Comparison of ENCODE assay signal across 9 mouse cellular contexts in the genomic region with DNA sequence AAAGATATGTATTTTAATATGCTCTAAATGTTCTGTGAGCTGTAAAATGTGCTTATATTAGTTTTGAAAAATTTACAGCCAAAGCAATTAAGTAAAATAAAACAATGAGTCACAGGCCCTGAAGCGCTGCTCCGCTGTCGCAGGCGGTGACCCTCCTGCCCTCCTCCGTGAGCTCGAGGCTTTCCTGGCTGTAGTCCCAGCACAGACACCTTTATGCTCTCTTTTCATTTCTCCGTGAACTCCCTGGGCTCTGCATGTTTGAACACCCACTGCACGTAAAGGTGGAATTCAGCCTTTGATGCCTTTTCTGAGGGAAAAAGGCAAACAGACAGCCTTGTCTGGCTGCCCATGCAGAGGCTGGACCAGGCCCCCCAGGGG. TPM values are rescaled to one million over a fixed set of nuclear protein-coding genes. Genes with fewer than 3 reads are reported as not detected.
DNase-seq lines count a peak whose midpoint lies in the region; ATAC-seq lines count a peak whose summit lies in the region.
"Had no signal": no experiment of that assay in that cellular context is flagged by ENCODE, and none has a peak within 500 bp of the region (broad histone marks: within the 10 kb centered on the region; RNA-seq: fewer than 3 reads in every experiment).

No protein-coding gene starts in this region.

- DNase-seq in kidney, postnatal 14 days = peak; percentile 14
- no peak for DNase-seq in lung, adult 18-20 months
- DNase-seq in T-cell, adult 2 months (ENCODE audit: low spot score) = no peak
- DNase-seq: lung, adult 2 months had no signal

- H3K4me2 ChIP-seq in kidney, embryonic 14.5 days (replicated peaks; ENCODE audit: low read depth, low read length) = no peak overlapping the region
- H3K4me2 ChIP-seq in embryonic facial prominence, embryonic 15.5 days (replicated peaks) = no peak overlapping the region
- no peak overlapping the region for H3K4me2 ChIP-seq in intestine, embryonic 16.5 days (ENCODE audit: low read depth, low read length)
- no peak overlapping the region for H3K4me2 ChIP-seq in stomach, embryonic 15.5 days

- no peaks in the 10 kb centered on the region for H3K9me3 ChIP-seq in kidney, embryonic 14.5 days (ENCODE audit: control insufficient read depth, low read length)
- no peaks in the 10 kb centered on the region for H3K9me3 ChIP-seq in embryonic facial prominence, embryonic 15.5 days (replicated peaks)
- H3K9me3 ChIP-seq in intestine, embryonic 16.5 days (ENCODE audit: control insufficient read depth, low read length) = no peaks in the 10 kb centered on the region
- H3K9me3 ChIP-seq in stomach, embryonic 15.5 days = no peaks in the 10 kb centered on the region

- no peak overlapping the region for H3K9ac ChIP-seq in kidney, embryonic 14.5 days (ENCODE audit: low read depth, low read length)
- no peak overlapping the region for H3K9ac ChIP-seq in embryonic facial prominence, embryonic 15.5 days
- peak overlapping the region; percentile 47 for H3K9ac ChIP-seq in intestine, embryonic 16.5 days (ENCODE audit: low read depth, low read length)
- H3K9ac ChIP-seq in stomach, embryonic 15.5 days = no peak overlapping the region

- no peak for ATAC-seq in kidney, embryonic 14.5 days (ENCODE audit: low FRiP score, low TSS enrichment)
- no peak for ATAC-seq in embryonic facial prominence, embryonic 15.5 days (ENCODE audit: insufficient number of reproducible peaks, low FRiP score, low TSS enrichment, low read depth)
- ATAC-seq in intestine, embryonic 16.5 days = no peak
- no peak for ATAC-seq in stomach, embryonic 15.5 days (ENCODE audit: insufficient read depth, low FRiP score, low read depth)

- no peaks in the 10 kb centered on the region for H3K36me3 ChIP-seq in kidney, embryonic 14.5 days (ENCODE audit: control insufficient read depth, insufficient read depth, low read length)
- H3K36me3 ChIP-seq in embryonic facial prominence, embryonic 15.5 days = no peaks in the 10 kb centered on the region
- H3K36me3 ChIP-seq in intestine, embryonic 16.5 days (ENCODE audit: control insufficient read depth, insufficient read depth, low read length) = no peaks in the 10 kb centered on the region
- no peaks in the 10 kb centered on the region for H3K36me3 ChIP-seq in stomach, embryonic 15.5 days

- WGBS in kidney, embryonic 14.5 days = 43% methylated on average over 8 of the region's 8 CpGs
- 22% methylated on average over 8 of the region's 8 CpGs for WGBS in embryonic facial prominence, embryonic 15.5 days
- 29% methylated on average over 8 of the region's 8 CpGs for WGBS in intestine, embryonic 16.5 days
- 35% methylated on average over 8 of the region's 8 CpGs for WGBS in stomach, embryonic 15.5 days

- H3K27me3 ChIP-seq in kidney, embryonic 14.5 days (ENCODE audit: control insufficient read depth, insufficient read depth, low read length) = no peaks in the 10 kb centered on the region
- peaks cover 19% of the 10 kb centered on the region for H3K27me3 ChIP-seq in embryonic facial prominence, embryonic 15.5 days
- H3K27me3 ChIP-seq in intestine, embryonic 16.5 days (replicated peaks; ENCODE audit: control insufficient read depth, insufficient read depth, low read length) = no peaks in the 10 kb centered on the region
- no peaks in the 10 kb centered on the region for H3K27me3 ChIP-seq in stomach, embryonic 15.5 days (replicated peaks)

- H3K27ac ChIP-seq in kidney, embryonic 14.5 days (ENCODE audit: low read depth, low read length) = no peak overlapping the region
- H3K27ac ChIP-seq in embryonic facial prominence, embryonic 15.5 days (replicated peaks) = 0 out of 2 replicates have a peak overlapping the region, but pooled peaks have one; percentile 6
- H3K27ac ChIP-seq in intestine, embryonic 16.5 days (ENCODE audit: low read length) = peak overlapping the region; percentile 17; the same call in 1 of the 2 replicates
- H3K27ac ChIP-seq in stomach, embryonic 15.5 days = peak overlapping the region; percentile 63

- no peak overlapping the region for H3K4me3 ChIP-seq in kidney, embryonic 14.5 days (ENCODE audit: low read length)
- H3K4me3 ChIP-seq in embryonic facial prominence, embryonic 15.5 days (replicated peaks) = no peak overlapping the region
- H3K4me3 ChIP-seq in intestine, embryonic 16.5 days (ENCODE audit: low read length) = no peak overlapping the region
- H3K4me3 ChIP-seq in stomach, embryonic 15.5 days (replicated peaks) = no peak overlapping the region
- H3K4me3 ChIP-seq: erythroblast, embryonic 14.5 days had no signal

- peaks cover 19% of the 10 kb centered on the region; the same call in 1 of the 2 replicates for H3K4me1 ChIP-seq in kidney, embryonic 14.5 days (ENCODE audit: control insufficient read depth, insufficient read depth, low read length)
- peaks cover 33% of the 10 kb centered on the region for H3K4me1 ChIP-seq in embryonic facial prominence, embryonic 15.5 days
- peaks cover 35% of the 10 kb centered on the region for H3K4me1 ChIP-seq in intestine, embryonic 16.5 days (ENCODE audit: control insufficient read depth, insufficient read depth, low read length)
- H3K4me1 ChIP-seq in stomach, embryonic 15.5 days = peaks cover 30% of the 10 kb centered on the region

RNA-seq across cellular contexts. Expression of a gene that starts 10.3 kb away (rescaled TPM):
- polyA plus RNA-seq in kidney, embryonic 14.5 days (2014; fragmentation: Nextera tagmentation; extraction: Ambion mirVana) = 62.4 and 107 TPM in 2 replicates
- polyA plus RNA-seq in embryonic facial prominence, embryonic 15.5 days (2015; fragmentation: Nextera tagmentation; extraction: Ambion mirVana) = 62.9 and 65.8 TPM in 2 replicates
- 79.9 and 82.8 TPM in 2 replicates for polyA plus RNA-seq in intestine, embryonic 16.5 days (2015; fragmentation: Nextera tagmentation; extraction: Ambion mirVana)
- polyA plus RNA-seq in stomach, embryonic 15.5 days (2015; fragmentation: Nextera tagmentation; extraction: Ambion mirVana) = 91.1 and 96.6 TPM in 2 replicates

RNA-seq across cellular contexts. Expression of a gene that starts 10.8 kb away (rescaled TPM):
- polyA plus RNA-seq in kidney, embryonic 14.5 days (2014; fragmentation: Nextera tagmentation; extraction: Ambion mirVana) = 3.4 and 6.0 TPM in 2 replicates
- polyA plus RNA-seq in embryonic facial prominence, embryonic 15.5 days (2015; fragmentation: Nextera tagmentation; extraction: Ambion mirVana) = 7.1 and 9.9 TPM in 2 replicates
- 6.9 TPM in 2 replicates for polyA plus RNA-seq in intestine, embryonic 16.5 days (2015; fragmentation: Nextera tagmentation; extraction: Ambion mirVana)
- 8.3 and 9.6 TPM in 2 replicates for polyA plus RNA-seq in stomach, embryonic 15.5 days (2015; fragmentation: Nextera tagmentation; extraction: Ambion mirVana)
